Mouse (Mus musculus): ENCODE measurements at regions not wholly inside any gene's neighbourhood (a gene's known extent, or its start where the extent isn't known, plus 50 kb on each side); places are given as distances from the start of the nearest gene placed in this dataset.

- DNase-seq, result no peak
Measured at GRCm38 (mm10) chr11:19747973-19748559, 176.1 kb upstream of the Spred2 start.

- DNase-seq, result no peak
Measured at GRCm38 (mm10) chr11:19758892-19759291, 165.3 kb upstream of the Spred2 start.

GRCm38 (mm10) chr11:19760861-19761693 is 163.1 kb upstream of the Spred2 start:
- peak; percentile 51 for DNase-seq

GRCm38 (mm10) chr11:19761694-19761976 is 162.5 kb upstream of the Spred2 start:
- peak; percentile 28 for DNase-seq

- no peak for DNase-seq
Measured at GRCm38 (mm10) chr11:19767316-19767715, 156.9 kb upstream of the Spred2 start.

- no peak for DNase-seq
Measured at GRCm38 (mm10) chr11:19767871-19768270, 156.3 kb upstream of the Spred2 start.

- no peak for DNase-seq
Measured at GRCm38 (mm10) chr11:19768962-19769361, 155.2 kb upstream of the Spred2 start.

- DNase-seq, result peak; percentile 6
Measured at GRCm38 (mm10) chr11:19774010-19774409, 150.2 kb upstream of the Spred2 start.

GRCm38 (mm10) chr11:19775741-19776140 is 148.4 kb upstream of the Spred2 start:
- DNase-seq, result no peak

GRCm38 (mm10) chr11:19776473-19777200 is 147.5 kb upstream of the Spred2 start:
- DNase-seq, result peak; percentile 9

- no peak for DNase-seq
Measured at GRCm38 (mm10) chr11:19778191-19778590, 146.0 kb upstream of the Spred2 start.

- DNase-seq, result no peak
Measured at GRCm38 (mm10) chr11:19785110-19785509, 139.1 kb upstream of the Spred2 start.

GRCm38 (mm10) chr11:19796950-19797670 is 127.1 kb upstream of the Spred2 start:
- no peak for DNase-seq

- DNase-seq, result no peak
Measured at GRCm38 (mm10) chr11:19809359-19809758, 114.8 kb upstream of the Spred2 start.

- DNase-seq, result no peak
Measured at GRCm38 (mm10) chr11:19811271-19811991, 112.7 kb upstream of the Spred2 start.

- DNase-seq, result no peak
Measured at GRCm38 (mm10) chr11:19811992-19812690, 112.0 kb upstream of the Spred2 start.

GRCm38 (mm10) chr11:19813549-19813948 is 110.6 kb upstream of the Spred2 start:
- DNase-seq, result no peak

- DNase-seq, result no peak
Measured at GRCm38 (mm10) chr11:19822991-19823390, 101.2 kb upstream of the Spred2 start.

- DNase-seq, result peak; percentile 39
Measured at GRCm38 (mm10) chr11:19823461-19823895, 100.7 kb upstream of the Spred2 start.

GRCm38 (mm10) chr11:19826481-19827185 is 97.5 kb upstream of the Spred2 start:
- DNase-seq, result no peak

GRCm38 (mm10) chr11:19827996-19828395 is 96.2 kb upstream of the Spred2 start:
- DNase-seq, result no peak

All from adrenal gland, postnatal 25 days (tissue).